ENCODE assay signal across 9 mouse cellular contexts in genomic region chr4:138729018-138729703, GRCm38 (mm10). TPM values are rescaled to one million over a fixed set of nuclear protein-coding genes. Genes with fewer than 3 reads are reported as not detected.
A peak's percentile ranks its signal among the peaks of the same experiment; 100 is the strongest.
DNase-seq lines count a peak whose midpoint lies in the region; ATAC-seq and TF ChIP-seq lines count a peak whose summit lies in the region.
"Had no signal": no experiment of that assay in that cellular context is flagged by ENCODE, and none has a peak within 500 bp of the region (broad histone marks: within the 10 kb centered on the region; RNA-seq: fewer than 3 reads in every experiment).

No protein-coding gene starts in this region.

- H3K9me3 ChIP-seq in liver, embryonic 12.5 days (replicated peaks) = no peaks in the 10 kb centered on the region
- no peaks in the 10 kb centered on the region for H3K9me3 ChIP-seq in liver, embryonic 15.5 days (replicated peaks)
- H3K9me3 ChIP-seq: embryonic facial prominence, embryonic 15.5 days had no signal

- no peak overlapping the region for H3K9ac ChIP-seq in liver, adult 2 months (ENCODE audit: low read depth, low read length)
- no peak overlapping the region for H3K9ac ChIP-seq in liver, embryonic 12.5 days
- H3K9ac ChIP-seq in liver, embryonic 15.5 days = no peak overlapping the region
- H3K9ac ChIP-seq: embryonic facial prominence, embryonic 15.5 days had no signal

- H3K4me3 ChIP-seq in liver, adult 2 months (ENCODE audit: insufficient read depth, low read depth, low read length) = no peak overlapping the region
- H3K4me3 ChIP-seq in liver, embryonic 12.5 days = no peak overlapping the region
- no peak overlapping the region for H3K4me3 ChIP-seq in liver, embryonic 15.5 days (replicated peaks)
- H3K4me3 ChIP-seq: embryonic facial prominence, embryonic 15.5 days had no signal

- no peak for ATAC-seq in liver, embryonic 12.5 days
- 0 out of 2 replicates have a peak, but pooled peaks have one; percentile 12 for ATAC-seq in liver, embryonic 15.5 days (ENCODE audit: insufficient read depth)

- H3K27me3 ChIP-seq in liver, adult 2 months (ENCODE audit: control insufficient read depth, insufficient read depth, low read length) = no peaks in the 10 kb centered on the region
- peaks cover 40% of the 10 kb centered on the region for H3K27me3 ChIP-seq in liver, embryonic 12.5 days (replicated peaks)
- peaks cover 18% of the 10 kb centered on the region for H3K27me3 ChIP-seq in liver, embryonic 15.5 days
- H3K27me3 ChIP-seq: embryonic facial prominence, embryonic 15.5 days had no signal

- H3K4me2 ChIP-seq in liver, embryonic 12.5 days = no peak overlapping the region
- H3K4me2 ChIP-seq in liver, embryonic 15.5 days = no peak overlapping the region
- H3K4me2 ChIP-seq: embryonic facial prominence, embryonic 15.5 days had no signal

- no peak overlapping the region; the same call in 1 of the 2 replicates for H3K27ac ChIP-seq in liver, adult 2 months (replicated peaks; ENCODE audit: insufficient read depth, low read depth, low read length)
- H3K27ac ChIP-seq in liver, embryonic 12.5 days = no peak overlapping the region
- H3K27ac ChIP-seq in liver, embryonic 15.5 days (replicated peaks) = no peak overlapping the region
- H3K27ac ChIP-seq: embryonic facial prominence, embryonic 15.5 days had no signal

- peak; percentile 59 for DNase-seq in adrenal gland, adult 2 months
- DNase-seq in adrenal gland, postnatal 4 days (ENCODE audit: low spot score in 2 of 2) = no peak
- DNase-seq in liver, adult 2 months (ENCODE audit: extremely low read depth, low read depth, low spot score) = peak; percentile 36
- DNase-seq in retina, postnatal 1 day = peak; percentile 86
- DNase-seq in layer of hippocampus, postnatal 36 days = no peak
- DNase-seq in layer of hippocampus, adult 9-11 months = no peak

- 30% methylated on average over 9 of the region's 9 CpGs for WGBS in liver, adult 2 months
- WGBS in liver, embryonic 12.5 days (ENCODE audit: insufficient replicate concordance) = 45% methylated on average over 9 of the region's 9 CpGs
- WGBS in liver, embryonic 15.5 days (ENCODE audit: insufficient replicate concordance) = 41% methylated on average over 9 of the region's 9 CpGs

- H3K36me3 ChIP-seq in liver, adult 2 months (ENCODE audit: control insufficient read depth, insufficient read depth, low read length) = no peaks in the 10 kb centered on the region
- H3K36me3 ChIP-seq in liver, embryonic 12.5 days = no peaks in the 10 kb centered on the region
- H3K36me3 ChIP-seq in liver, embryonic 15.5 days (replicated peaks) = no peaks in the 10 kb centered on the region
- H3K36me3 ChIP-seq: embryonic facial prominence, embryonic 15.5 days had no signal

- TF ChIP-seq POLR2A in liver, adult 2 months (IDR thresholded peaks at IDR 0.05; ENCODE audit: extremely low read depth, insufficient read depth, low read length) = no peak

- no peaks in the 10 kb centered on the region for H3K79me2 ChIP-seq in liver, adult 2 months (ENCODE audit: control insufficient read depth, insufficient read depth, low read length)

- H3K4me1 ChIP-seq in liver, adult 2 months (ENCODE audit: control insufficient read depth, insufficient read depth, low read length) = peaks cover 4% of the 10 kb centered on the region; the same call in 1 of the 2 replicates
- peaks cover 13% of the 10 kb centered on the region; the same call in 1 of the 2 replicates for H3K4me1 ChIP-seq in liver, embryonic 12.5 days
- no peaks in the 10 kb centered on the region; the same call in 1 of the 2 replicates for H3K4me1 ChIP-seq in liver, embryonic 15.5 days (replicated peaks)

- no peak for TF ChIP-seq CTCF in liver, adult 2 months (IDR thresholded peaks at IDR 0.05; ENCODE audit: low read depth, low read length)

RNA-seq across cellular contexts. Expression of gene Pla2g2c, which starts 4.6 kb away (rescaled TPM):
- total RNA-seq in adrenal gland, adult 2 months (2021) = under 1 TPM in 1 of 2 experiments, not detected in 1; 0.24 TPM
- 0.30 and 0.32 TPM in 2 replicates for polyA plus RNA-seq in adrenal gland, adult 2 months (2012; rRNA removed)
- under 1 TPM; 0.42 to 0.73 TPM for total RNA-seq in adrenal gland, postnatal 4 days (2021)
- total RNA-seq in liver, adult 2 months (2014; rRNA removed) = not detected in 2 replicates
- not detected in 2 replicates for polyA plus RNA-seq in liver, adult 2 months (2012; rRNA removed)
- polyA plus RNA-seq in liver, embryonic 12.5 days (2016; fragmentation: Nextera tagmentation; extraction: Ambion mirVana) = 0.10 TPM in 1 of 2 replicates, not detected in the other
- not detected in 2 replicates for polyA plus RNA-seq in liver, embryonic 15.5 days (2015; fragmentation: Nextera tagmentation; extraction: Ambion mirVana)
- total RNA-seq in layer of hippocampus, postnatal 36 days (2021) = under 1 TPM; 0.10 to 0.22 TPM

RNA-seq across cellular contexts. Expression of gene Ubxn10, which starts 7.8 kb away (rescaled TPM):
- 1 to 10 TPM in 1 of 2 experiments, under 1 TPM in 1; 0.52 to 1.6 TPM for total RNA-seq in adrenal gland, adult 2 months (2021)
- polyA plus RNA-seq in adrenal gland, adult 2 months (2012; rRNA removed) = 1.9 and 2.0 TPM in 2 replicates
- 1 to 10 TPM; 1.8 to 2.4 TPM for total RNA-seq in adrenal gland, postnatal 4 days (2021)
- under 0.01 and 0.07 TPM in 2 replicates for total RNA-seq in liver, adult 2 months (2014; rRNA removed)
- polyA plus RNA-seq in liver, adult 2 months (2012; rRNA removed) = 0.05 and 0.06 TPM in 2 replicates
- polyA plus RNA-seq in liver, embryonic 12.5 days (2016; fragmentation: Nextera tagmentation; extraction: Ambion mirVana) = 0.16 and 0.23 TPM in 2 replicates
- 0.06 and 0.08 TPM in 2 replicates for polyA plus RNA-seq in liver, embryonic 15.5 days (2015; fragmentation: Nextera tagmentation; extraction: Ambion mirVana)
- total RNA-seq in layer of hippocampus, postnatal 36 days (2021) = 1 to 10 TPM in 1 of 2 experiments, under 1 TPM in 1; 0.80 to 1.2 TPM

RNA-seq across cellular contexts. Expression of gene Pla2g2f, which starts 28.3 kb away (rescaled TPM):
- 10 to 100 TPM; 20.6 to 34.4 TPM for total RNA-seq in adrenal gland, adult 2 months (2021)
- polyA plus RNA-seq in adrenal gland, adult 2 months (2012; rRNA removed) = 54.0 and 67.7 TPM in 2 replicates
- 10 to 100 TPM in 1 of 2 experiments, 1 to 10 TPM in 1; 9.7 to 10.1 TPM for total RNA-seq in adrenal gland, postnatal 4 days (2021)
- 0.13 TPM in 1 of 2 replicates, not detected in the other for total RNA-seq in liver, adult 2 months (2014; rRNA removed)
- polyA plus RNA-seq in liver, adult 2 months (2012; rRNA removed) = not detected in 2 replicates
- polyA plus RNA-seq in liver, embryonic 12.5 days (2016; fragmentation: Nextera tagmentation; extraction: Ambion mirVana) = not detected in 2 replicates
- 0.06 TPM in 1 of 2 replicates, not detected in the other for polyA plus RNA-seq in liver, embryonic 15.5 days (2015; fragmentation: Nextera tagmentation; extraction: Ambion mirVana)
- total RNA-seq in layer of hippocampus, postnatal 36 days (2021) = 1 to 10 TPM; 1.2 to 1.9 TPM

RNA-seq across cellular contexts. Expression of gene Pla2g2d, which starts 46.4 kb away (rescaled TPM):
- total RNA-seq in adrenal gland, adult 2 months (2021) = 1 to 10 TPM; 2.3 to 2.9 TPM
- 1.3 and 1.4 TPM in 2 replicates for polyA plus RNA-seq in adrenal gland, adult 2 months (2012; rRNA removed)
- total RNA-seq in adrenal gland, postnatal 4 days (2021) = 1 to 10 TPM; 1.1 to 1.4 TPM
- not detected in 2 replicates for total RNA-seq in liver, adult 2 months (2014; rRNA removed)
- not detected in 2 replicates for polyA plus RNA-seq in liver, adult 2 months (2012; rRNA removed)
- polyA plus RNA-seq in liver, embryonic 12.5 days (2016; fragmentation: Nextera tagmentation; extraction: Ambion mirVana) = 0.05 and 0.06 TPM in 2 replicates
- 0.06 TPM in 1 of 2 replicates, not detected in the other for polyA plus RNA-seq in liver, embryonic 15.5 days (2015; fragmentation: Nextera tagmentation; extraction: Ambion mirVana)
- total RNA-seq in layer of hippocampus, postnatal 36 days (2021) = under 1 TPM; 0.23 to 0.40 TPM

Comparison
In these comparisons a context has a peak if more than half of its experiments do, and no peak if none do; other contexts are left out.
1. DNase-seq: peak in adrenal gland, adult 2 months (single experiment), liver, adult 2 months (single experiment) and retina, postnatal 1 day (single experiment); none in adrenal gland, postnatal 4 days (0 of 2), layer of hippocampus, postnatal 36 days (0 of 2) and layer of hippocampus, adult 9-11 months (single experiment).